Mouse (Mus musculus) kidney, adult 18-20 months (tissue): ENCODE measurements around the gene Gm49325.

ENCODE experiments used
- DNase-seq: peaks from one replicate; pipeline ENCODE4 v3.0.0; 2021

The Gm49325 gene

DNA sequence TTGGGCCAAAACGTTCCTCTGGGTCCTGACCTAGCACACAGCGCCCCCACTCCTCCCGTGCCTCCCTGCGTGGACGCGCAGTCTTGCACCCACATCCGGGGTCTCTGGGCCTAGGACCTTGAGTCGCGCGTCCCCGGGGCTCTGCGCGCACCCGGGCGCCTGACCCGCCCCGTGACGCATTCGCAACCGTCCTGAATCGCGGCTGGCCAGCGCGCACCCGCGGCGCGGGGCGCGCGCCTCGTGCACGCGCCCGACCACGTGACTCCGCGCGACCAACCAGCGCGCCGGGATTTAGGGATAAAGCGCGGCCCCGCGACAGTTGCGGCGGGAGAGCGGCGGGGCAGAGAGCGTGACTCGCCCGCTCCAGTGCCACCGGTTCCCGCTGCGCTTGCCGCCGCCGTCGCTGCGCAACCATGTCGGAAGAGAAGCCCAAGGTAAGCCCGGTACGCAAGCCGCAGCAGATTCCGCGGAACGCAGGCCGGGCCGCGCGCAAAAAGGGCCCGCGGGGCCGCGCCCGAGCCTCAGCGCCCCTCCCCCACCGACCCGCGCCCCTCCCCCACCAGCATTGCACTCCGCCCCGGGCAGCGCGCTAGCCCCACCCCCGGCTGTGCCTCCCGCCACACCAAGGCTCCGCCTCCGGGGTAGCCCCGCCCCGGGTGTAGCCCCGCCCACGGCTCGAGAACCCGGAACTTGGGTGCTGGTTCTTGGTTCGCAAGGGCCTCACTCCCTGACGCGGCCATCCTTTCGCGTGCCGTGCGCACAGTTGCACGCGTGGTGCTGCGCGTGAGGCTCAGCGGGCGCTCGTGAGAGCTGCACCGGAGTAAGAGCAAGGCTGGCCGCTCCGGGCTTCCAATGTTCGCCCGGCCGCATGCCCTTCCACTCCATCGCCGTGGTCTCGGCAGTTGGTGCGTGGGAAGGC is at the start of gene Gm49325, which contains the start of gene Sumo3:
Gm49325 (plus strand) TSS at position 290 of the 919 bp plus-strand sequence.
Sumo3 (plus strand) TSS at position 190 of the 919 bp plus-strand sequence.
- peak; percentile 99 for DNase-seq

- DNase-seq = no peak
Observed at GRCm38 (mm10) chr10:77556631-77557030, 49.4 kb upstream of the Gm49325 start.

DNA sequence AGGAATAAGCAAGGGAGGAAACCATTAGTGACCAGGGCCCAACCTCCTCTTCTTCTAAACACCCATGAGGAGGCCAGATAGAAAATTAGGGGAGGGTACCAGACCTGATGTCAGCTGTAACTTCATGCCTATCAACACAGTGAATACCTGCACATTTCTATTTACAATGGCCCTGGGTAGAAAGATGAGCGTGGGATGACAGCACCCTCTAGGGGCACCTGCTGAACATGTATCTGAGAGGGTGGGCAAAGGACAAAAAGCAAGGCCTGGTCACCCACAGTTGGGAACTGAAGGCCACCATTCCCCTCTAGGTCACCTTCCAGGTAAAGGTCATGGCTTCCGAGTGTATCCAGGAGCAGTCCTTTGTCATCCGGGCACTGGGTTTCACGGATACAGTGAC is 48.4 kb upstream of the Gm49325 start:
- DNase-seq = peak; percentile 36

GRCm38 (mm10) chr10:77560090-77560489 is 45.9 kb upstream of the Gm49325 start:
- no peak for DNase-seq

GRCm38 (mm10) chr10:77560830-77561229 is 45.2 kb upstream of the Gm49325 start:
- DNase-seq = no peak

- no peak for DNase-seq
Observed at GRCm38 (mm10) chr10:77561508-77561907, 44.5 kb upstream of the Gm49325 start.

- no peak for DNase-seq
Observed at GRCm38 (mm10) chr10:77565005-77565404, 41.0 kb upstream of the Gm49325 start.

DNA sequence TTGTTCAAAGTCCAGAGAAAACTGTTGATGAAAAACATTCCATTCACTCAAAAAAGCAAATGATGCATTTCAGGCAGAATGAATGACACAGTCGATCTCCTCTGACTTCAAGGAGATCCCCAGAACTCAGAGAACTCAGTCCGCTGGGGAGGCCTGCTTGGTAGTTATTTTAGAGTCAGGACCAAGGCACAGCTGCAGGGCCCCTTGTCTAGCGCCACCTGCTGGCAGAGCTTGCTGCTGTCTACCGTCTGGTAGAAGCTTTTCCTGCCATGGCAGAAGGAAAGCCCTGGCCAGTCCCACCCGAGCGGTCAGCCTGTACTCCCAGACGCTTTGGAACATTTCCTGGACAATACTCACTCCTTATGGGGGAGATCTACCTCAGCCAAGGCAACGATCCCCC is 39.3 kb upstream of the Gm49325 start:
- DNase-seq = peak; percentile 87

DNA sequence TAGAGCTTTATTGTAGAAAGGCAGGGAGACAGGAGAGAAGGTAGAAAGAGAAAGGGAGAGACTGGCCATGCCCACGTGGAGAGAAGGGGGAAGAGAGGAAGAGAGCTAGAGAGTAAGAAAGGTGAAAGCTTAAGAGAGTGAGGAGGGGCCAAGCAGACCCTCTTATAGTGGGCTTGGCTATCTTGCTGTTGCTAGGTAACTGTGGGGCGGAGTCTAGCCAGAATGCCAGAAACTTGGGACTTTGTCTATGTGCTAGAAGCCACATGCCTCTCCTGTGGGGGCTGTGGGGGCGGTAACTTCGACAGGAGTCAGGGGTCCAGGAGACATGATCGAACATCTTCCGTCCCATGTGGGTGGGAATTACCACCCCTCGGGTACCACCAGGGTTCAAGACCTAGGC is 36.5 kb upstream of the Gm49325 start:
- DNase-seq = no peak

- DNase-seq = peak; percentile 48
Observed at GRCm38 (mm10) chr10:77569973-77570658, 35.9 kb upstream of the Gm49325 start.

DNA sequence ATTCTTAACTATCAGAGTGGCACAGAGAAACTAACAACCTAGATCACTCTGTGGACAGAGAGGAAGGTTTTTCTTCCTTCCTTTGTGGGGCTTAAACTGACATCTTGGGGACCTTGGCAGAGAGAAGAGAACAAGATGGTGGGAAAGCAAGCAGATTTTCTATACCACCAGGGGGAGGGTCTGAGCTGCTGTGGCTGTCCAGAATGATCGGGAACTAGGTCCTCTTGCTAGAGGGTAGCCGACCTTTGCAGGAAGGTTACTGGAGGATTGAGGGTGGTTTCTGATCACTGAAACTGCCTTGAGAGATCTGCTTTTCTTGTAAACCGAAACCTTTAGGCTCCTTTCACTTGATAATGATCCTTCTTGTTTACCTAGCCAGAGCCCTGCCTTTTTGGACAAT is 33.8 kb upstream of the Gm49325 start:
- no peak for DNase-seq

DNA sequence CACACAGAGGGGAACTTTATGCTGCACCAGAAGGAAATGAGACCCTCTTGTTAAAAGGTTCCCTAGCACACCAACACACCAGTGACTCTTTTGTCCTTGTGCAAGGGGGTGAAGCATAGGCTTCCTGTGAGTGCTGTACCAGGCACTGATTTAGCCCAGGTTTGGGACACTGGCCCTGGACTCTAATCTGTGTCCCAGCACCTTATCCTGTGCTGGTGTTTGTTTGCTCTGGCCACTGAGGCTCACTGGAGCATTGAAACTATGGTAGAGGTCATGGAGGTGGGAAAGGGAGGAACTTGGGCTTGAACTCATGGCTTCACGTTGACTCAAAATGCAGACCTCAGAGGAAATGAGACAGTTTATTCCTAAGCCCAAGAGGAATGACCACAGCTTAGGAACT is 32.8 kb upstream of the Gm49325 start:
- no peak for DNase-seq

DNA sequence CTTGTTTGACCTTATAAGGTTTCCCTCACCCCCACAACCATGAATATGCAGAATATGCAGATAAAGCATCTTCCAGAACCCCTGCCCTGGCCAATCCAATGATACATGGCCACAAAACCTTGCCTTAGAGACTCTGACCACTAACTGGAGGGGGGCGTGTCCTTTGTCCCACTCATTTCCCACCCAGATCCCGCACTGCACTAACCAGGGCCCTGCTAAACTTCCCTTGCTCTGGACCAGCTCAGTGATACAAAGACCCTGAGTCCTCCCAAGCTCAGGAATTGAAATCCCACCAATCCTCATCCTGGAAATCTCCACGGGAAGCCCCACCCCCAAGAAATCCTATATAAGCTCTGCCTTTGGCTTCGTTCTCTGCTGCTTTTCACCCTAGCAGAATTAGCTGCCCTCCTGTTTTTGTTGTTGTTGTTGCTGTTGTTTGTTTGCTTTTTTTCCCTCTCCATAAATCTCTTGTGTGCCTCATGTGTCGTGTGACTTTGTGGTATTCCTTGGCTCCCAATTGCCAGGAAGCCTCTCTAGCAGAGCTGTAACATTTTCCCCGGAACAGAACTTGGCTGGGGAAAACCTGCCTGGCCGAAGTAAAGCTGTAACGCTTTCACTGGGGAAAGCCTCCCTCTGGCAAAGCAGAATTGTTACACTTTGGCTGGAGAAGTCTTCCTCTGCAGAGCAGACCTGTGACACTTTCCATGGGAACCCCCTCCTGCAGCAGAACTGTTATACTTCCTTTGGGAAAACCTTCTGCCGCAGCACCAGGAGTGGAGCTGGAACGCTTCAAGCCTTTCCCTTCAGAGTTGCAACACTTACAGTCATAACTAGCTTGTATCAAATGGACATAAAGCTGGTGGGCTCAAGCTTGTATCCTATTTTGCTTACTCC is 25.7 kb upstream of the Gm49325 start:
- no peak for DNase-seq

DNA sequence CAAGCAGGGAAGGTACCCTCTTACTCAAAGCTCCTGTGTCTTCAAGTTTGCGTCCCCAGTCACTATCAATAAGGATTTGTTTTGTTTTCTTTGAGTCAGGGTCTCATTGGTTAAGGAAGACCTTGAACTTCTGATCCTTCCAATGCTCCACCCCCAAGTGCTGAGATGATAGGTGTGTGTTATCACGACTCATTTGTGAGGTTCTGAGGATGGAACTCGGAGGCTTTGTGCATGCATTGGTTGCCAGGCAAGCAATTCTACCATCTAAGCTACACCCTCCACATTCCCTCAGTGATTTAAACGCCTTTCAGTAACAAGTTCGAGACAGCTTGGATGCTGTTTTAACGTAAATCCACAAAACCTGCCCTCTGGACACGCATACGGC is 25.0 kb upstream of the Gm49325 start:
- DNase-seq = no peak

DNA sequence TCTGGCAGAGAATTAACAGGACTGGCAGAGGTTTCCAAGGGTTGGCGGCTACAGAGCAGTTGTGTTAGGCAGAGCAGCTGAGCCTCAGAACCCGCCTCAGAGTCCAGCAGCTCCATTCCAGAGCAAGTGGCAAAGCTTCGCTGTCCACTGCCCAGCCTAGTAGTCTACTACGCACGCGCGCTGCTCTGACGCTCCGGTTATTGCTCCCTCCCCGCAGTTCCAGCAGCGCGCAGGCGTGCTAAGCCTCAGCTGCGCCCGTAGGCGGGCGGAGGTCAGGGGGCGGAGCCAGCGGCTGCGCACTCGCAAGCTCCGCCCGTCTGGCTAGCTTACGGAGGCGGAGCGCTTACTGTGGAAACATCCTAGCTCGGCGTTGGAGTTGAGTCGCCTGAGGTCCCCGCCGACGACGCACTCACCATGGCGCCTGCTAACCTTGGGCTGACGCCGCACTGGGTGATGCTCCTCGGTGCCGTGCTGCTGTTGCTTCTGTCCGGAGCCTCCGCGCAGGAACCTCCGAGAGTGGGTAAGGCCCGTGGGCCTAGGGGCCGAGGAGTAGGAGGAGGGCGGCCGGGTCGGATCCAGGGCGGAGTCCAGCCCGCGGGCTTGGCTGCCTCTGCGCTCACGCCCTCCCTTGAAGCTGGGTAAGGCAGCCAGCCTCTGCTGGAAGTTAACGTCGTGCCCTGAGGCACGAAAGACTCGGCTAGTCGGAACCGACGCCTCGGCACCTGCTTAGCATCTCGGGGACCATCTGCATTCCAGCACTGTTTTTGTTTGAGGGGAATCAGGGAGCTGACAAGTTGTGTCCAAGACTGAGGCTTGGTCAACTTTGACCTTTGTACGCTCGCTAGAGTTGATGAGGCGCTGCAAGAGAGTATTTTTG is 24.4 kb upstream of the Gm49325 start, which contains the start of gene Pttg1ip:
Pttg1ip (plus strand) TSS at position 313 of the 877 bp plus-strand sequence.
- DNase-seq = peak; percentile 96

DNA sequence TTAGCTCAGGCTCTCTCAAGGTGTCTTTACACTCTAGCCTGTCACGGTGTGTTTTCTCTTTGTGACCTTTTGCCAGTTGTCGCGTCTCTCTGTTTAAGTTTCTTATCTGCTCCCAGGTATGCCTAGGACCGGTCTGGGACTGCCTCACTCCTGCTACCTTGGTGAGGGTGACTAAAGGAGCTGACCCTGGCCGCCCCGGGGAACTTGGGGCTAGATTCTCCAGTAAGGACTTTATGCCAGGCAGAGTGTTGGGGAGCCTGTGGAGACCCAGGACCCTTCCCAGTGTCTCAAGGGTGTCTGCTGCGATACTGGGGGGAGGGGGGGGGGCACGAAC is 23.7 kb upstream of the Gm49325 start:
- DNase-seq = no peak

- peak; percentile 49 for DNase-seq
Observed at GRCm38 (mm10) chr10:77583795-77584422, 22.1 kb upstream of the Gm49325 start.

- no peak for DNase-seq
Observed at GRCm38 (mm10) chr10:77586637-77587036, 19.4 kb upstream of the Gm49325 start.

GRCm38 (mm10) chr10:77587091-77587775 is 18.8 kb upstream of the Gm49325 start:
- DNase-seq = peak; percentile 40

- DNase-seq = peak; percentile 45
Observed at GRCm38 (mm10) chr10:77588036-77588435, 18.0 kb upstream of the Gm49325 start.

DNA sequence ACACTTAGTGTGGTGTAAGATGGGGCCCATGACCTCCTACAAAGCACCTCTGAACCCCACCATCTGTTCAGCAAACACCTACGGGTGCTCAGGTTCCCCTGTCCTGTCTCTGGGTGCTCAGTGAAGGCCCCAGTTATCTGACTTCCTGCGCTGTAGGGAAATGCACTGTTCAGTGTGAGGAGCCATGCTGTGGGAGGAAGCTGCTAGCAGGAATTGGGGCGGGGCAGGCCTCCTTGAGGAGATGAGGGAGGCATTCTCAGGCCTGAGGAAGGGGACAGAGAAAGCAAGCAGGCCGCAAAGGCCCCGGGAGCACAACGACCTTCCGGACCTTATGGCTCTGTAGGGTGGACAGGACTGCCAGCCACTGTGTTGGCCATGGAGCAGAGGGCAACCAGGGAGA is 16.9 kb upstream of the Gm49325 start:
- DNase-seq = no peak
